Mouse (Mus musculus) neural tube, embryonic 13.5 days (tissue): Measurements from ENCODE around the gene Rab3ip. TPM values are rescaled to one million over a fixed set of nuclear protein-coding genes. Genes with fewer than 3 reads are reported as not detected.

Experiments used
- ATAC-seq: fragments of 200-750 bp; cut with Nextera tagmentation; 2 replicates; pipeline ENCODE4 v1.8.0; 2017; ENCODE audit warnings: low read depth, mild to moderate bottlenecking, moderate TSS enrichment, moderate library complexity
- H3K27ac ChIP-seq: fragments of 300-500 bp; sonication (generic); replicated peaks from 2 replicates; pipeline ENCODE4 v1.5.1; 2015; ENCODE audit warnings: moderate library complexity, mild to moderate bottlenecking, inconsistent platforms
- H3K27me3 ChIP-seq: fragments of 300-500 bp; sonication (generic); 2 replicates; pipeline ENCODE4 v1.6.1; 2015; ENCODE audit warnings: mild to moderate bottlenecking, inconsistent platforms
- H3K36me3 ChIP-seq: fragments of 300-500 bp; sonication (generic); 2 replicates; pipeline ENCODE4 v1.6.1; 2015; ENCODE audit warnings: mild to moderate bottlenecking, inconsistent platforms
- H3K4me1 ChIP-seq: fragments of 300-500 bp; sonication (generic); replicated peaks from 2 replicates; pipeline ENCODE4 v1.6.1; 2015; ENCODE audit warnings: inconsistent platforms
- H3K4me2 ChIP-seq: fragments of 300-500 bp; sonication (generic); 2 replicates; pipeline ENCODE4 v1.6.1; 2015; ENCODE audit warnings: inconsistent platforms, mild to moderate bottlenecking, moderate library complexity
- H3K4me3 ChIP-seq: fragments of 300-500 bp; sonication (generic); 2 replicates; pipeline ENCODE4 v1.5.1; 2015; ENCODE audit warnings: mild to moderate bottlenecking, inconsistent platforms
- H3K9ac ChIP-seq: fragments of 300-500 bp; sonication (generic); 2 replicates; pipeline ENCODE4 v1.6.1; 2015; ENCODE audit warnings: moderate library complexity, mild to moderate bottlenecking, inconsistent platforms
- H3K9me3 ChIP-seq: fragments of 300-500 bp; sonication (generic); 2 replicates; pipeline ENCODE4 v1.6.1; 2016; ENCODE audit warnings: inconsistent platforms
- WGBS: fragments of 180-500 bp; shearing (Covaris S2); methylation state at CpG from one replicate; pipeline ENCODE4 v1.1.7; 2015; 5-methylcytosine and 5-hydroxymethylcytosine counted together
- polyA plus RNA-seq: library from polyadenylated mRNA; unstranded; fragments of >200 nt; fragmentation: Nextera tagmentation; extraction: Ambion mirVana; gene quantifications from 2 replicates; pipeline ENCODE4 v1.2.1, GENCODE M21; 2015

Rab3ip gene
- polyA plus RNA-seq, 1 experiment from 2014 or later, result 50.8 TPM

DNA sequence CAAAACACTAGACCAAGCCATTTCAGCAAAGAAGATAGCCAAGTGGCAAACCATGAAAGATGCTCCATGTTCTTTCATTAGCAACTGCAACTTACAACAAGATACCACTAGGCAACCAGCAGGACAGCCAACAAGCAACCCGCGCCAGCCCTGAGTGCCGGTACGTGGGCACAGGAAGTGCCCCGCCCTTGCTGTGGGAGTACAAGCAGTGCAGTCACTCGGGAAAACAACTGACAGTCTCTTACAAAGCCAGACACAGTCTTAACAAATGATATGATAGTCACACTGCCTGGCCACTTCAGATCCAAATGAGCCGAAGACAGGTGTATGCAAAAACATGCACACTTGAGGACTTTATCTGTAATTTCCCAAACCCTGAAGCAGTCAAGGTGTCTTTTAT, 20.1 kb downstream of the Rab3ip start:
- H3K4me1 ChIP-seq, result peaks cover 9% of the 10 kb centered on the region; the same call in 1 of the 2 replicates
- no peak overlapping the region for H3K27ac ChIP-seq
- no peak for ATAC-seq
- H3K36me3 ChIP-seq, result peaks cover 26% of the 10 kb centered on the region
- no peak overlapping the region for H3K9ac ChIP-seq
- no peak overlapping the region for H3K4me2 ChIP-seq
- no peak overlapping the region for H3K4me3 ChIP-seq
- no peaks in the 10 kb centered on the region for H3K9me3 ChIP-seq
- no peaks in the 10 kb centered on the region for H3K27me3 ChIP-seq
- WGBS, result 86% methylated on average over 7 of the region's 7 CpGs

DNA sequence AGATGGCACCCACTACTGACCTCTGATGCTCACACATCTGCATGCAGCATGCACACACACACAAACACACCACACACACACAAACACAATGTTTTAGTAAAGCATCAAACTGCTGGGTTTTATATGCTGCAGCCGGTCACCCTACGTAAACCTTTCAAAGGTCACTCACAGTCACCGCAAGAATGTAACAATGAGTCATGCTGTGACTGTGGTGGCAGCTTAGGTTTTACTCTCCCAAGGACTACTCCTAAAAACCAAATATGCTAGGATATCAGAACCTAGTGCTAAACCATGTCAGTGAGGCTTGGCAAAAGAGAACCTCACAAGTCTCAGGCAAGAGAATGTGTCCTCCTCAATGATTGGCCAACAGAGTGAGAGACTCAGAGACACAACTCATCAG, 21.7 kb downstream of the Rab3ip start:
- H3K4me2 ChIP-seq, result no peak overlapping the region
- H3K36me3 ChIP-seq, result peaks cover 42% of the 10 kb centered on the region
- no peak overlapping the region for H3K4me3 ChIP-seq
- no peaks in the 10 kb centered on the region for H3K9me3 ChIP-seq
- H3K27ac ChIP-seq, result no peak overlapping the region
- H3K4me1 ChIP-seq, result no peaks in the 10 kb centered on the region
- WGBS, result 87% methylated on average over 3 of the region's 3 CpGs
- ATAC-seq, result no peak
- H3K27me3 ChIP-seq, result no peaks in the 10 kb centered on the region
- no peak overlapping the region for H3K9ac ChIP-seq

- 92% methylated on average over 11 of the region's 11 CpGs for WGBS
- no peak overlapping the region for H3K27ac ChIP-seq
- H3K36me3 ChIP-seq, result peaks cover 57% of the 10 kb centered on the region
Measured at GRCm38 (mm10) chr10:116926428-116927113, 24.0 kb downstream of the Rab3ip start.

DNA sequence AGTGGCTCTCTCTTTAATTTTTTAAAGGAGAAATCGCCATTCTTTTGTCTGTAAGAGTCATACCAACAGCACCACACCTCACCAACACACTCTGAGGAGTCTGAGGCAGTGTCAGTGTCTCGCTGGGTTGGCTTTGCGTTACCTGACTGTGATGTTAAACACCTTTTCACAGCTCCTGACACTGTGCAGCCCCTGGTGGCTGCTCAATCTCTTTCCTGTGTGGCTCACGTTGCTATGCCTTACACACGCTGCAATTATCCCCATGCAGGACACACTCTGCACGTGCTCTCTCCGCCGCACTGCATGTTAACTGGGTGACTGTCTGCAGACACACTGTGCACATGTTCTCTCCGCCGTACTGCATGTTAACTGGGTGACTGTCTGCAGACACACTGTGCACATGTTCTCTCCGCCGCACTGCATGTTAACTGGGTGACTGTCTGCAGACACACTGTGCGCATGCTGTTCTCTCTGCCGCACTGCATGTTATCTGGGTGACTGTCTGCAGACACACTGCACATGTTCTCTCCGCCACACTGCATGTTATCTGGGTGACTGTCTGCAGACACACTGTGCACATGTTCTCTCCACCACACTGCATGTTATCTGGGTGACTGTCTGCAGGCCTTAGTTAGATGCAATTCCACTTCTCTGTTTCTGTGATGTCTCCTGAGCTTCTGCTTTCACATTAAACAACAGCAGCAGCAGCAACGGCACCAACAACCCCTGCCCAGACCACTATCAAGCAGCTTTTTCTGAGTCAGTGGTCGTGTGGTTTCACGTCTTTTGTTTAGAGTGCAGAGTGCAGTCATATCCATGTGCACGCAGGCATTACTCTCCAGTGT, 26.7 kb downstream of the Rab3ip start:
- H3K27ac ChIP-seq, result no peak overlapping the region
- H3K4me2 ChIP-seq, result no peak overlapping the region
- 95% methylated on average over 19 of the region's 19 CpGs for WGBS
- H3K9me3 ChIP-seq, result no peaks in the 10 kb centered on the region
- peaks cover 52% of the 10 kb centered on the region for H3K36me3 ChIP-seq
- H3K4me1 ChIP-seq, result no peaks in the 10 kb centered on the region
- ATAC-seq, result no peak
- H3K27me3 ChIP-seq, result no peaks in the 10 kb centered on the region
- H3K9ac ChIP-seq, result no peak overlapping the region
- no peak overlapping the region for H3K4me3 ChIP-seq

More at GRCm38 (mm10) chr10:116926428-116927113, 24.0 kb downstream of the Rab3ip start:
- Histone ChIP-seq H3K4me3 (no peak overlapping the region), H3K9ac (no peak overlapping the region), H3K4me2 (no peak overlapping the region), H3K27me3 (no peaks in the 10 kb centered on the region), H3K4me1 (no peaks in the 10 kb centered on the region), H3K9me3 (no peaks in the 10 kb centered on the region)
- ATAC-seq, result no peak

DNA sequence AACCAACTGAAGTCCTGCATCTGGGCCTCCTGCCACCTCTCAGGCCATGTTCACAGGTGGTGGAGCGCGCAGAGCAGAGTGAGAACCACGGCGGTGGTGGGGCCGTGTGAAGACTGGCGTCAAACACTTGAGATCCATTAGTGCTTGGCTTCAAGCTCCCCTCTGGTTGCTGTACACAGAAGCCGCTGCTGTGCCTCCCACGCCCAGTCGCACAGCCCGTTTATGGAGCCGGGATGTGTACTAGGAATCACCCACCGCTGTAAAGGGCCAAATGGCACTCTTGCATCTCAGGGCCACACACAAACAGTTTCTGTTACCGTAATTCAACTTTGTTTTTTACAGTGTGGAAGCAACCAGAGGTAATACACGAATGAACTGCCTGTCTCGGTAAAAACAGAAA, 28.4 kb downstream of the Rab3ip start:
- Histone ChIP-seq H3K27ac (no peak overlapping the region), H3K9ac (no peak overlapping the region), H3K27me3 (no peaks in the 10 kb centered on the region), H3K4me3 (no peak overlapping the region), H3K9me3 (no peaks in the 10 kb centered on the region), H3K4me1 (no peaks in the 10 kb centered on the region), H3K36me3 (peaks cover 58% of the 10 kb centered on the region), H3K4me2 (no peak overlapping the region)
- WGBS, result 88% methylated on average over 15 of the region's 15 CpGs
- ATAC-seq, result no peak

- H3K27me3 ChIP-seq, result no peaks in the 10 kb centered on the region
- H3K36me3 ChIP-seq, result peaks cover 58% of the 10 kb centered on the region
- no peaks in the 10 kb centered on the region for H3K9me3 ChIP-seq
- ATAC-seq, result no peak
- H3K27ac ChIP-seq, result no peak overlapping the region
- H3K4me1 ChIP-seq, result no peaks in the 10 kb centered on the region
- H3K4me3 ChIP-seq, result no peak overlapping the region
- no peak overlapping the region for H3K9ac ChIP-seq
- H3K4me2 ChIP-seq, result no peak overlapping the region
- WGBS, result 95% methylated on average over 15 of the region's 15 CpGs
Measured at GRCm38 (mm10) chr10:116921416-116921815, 29.2 kb downstream of the Rab3ip start.

DNA sequence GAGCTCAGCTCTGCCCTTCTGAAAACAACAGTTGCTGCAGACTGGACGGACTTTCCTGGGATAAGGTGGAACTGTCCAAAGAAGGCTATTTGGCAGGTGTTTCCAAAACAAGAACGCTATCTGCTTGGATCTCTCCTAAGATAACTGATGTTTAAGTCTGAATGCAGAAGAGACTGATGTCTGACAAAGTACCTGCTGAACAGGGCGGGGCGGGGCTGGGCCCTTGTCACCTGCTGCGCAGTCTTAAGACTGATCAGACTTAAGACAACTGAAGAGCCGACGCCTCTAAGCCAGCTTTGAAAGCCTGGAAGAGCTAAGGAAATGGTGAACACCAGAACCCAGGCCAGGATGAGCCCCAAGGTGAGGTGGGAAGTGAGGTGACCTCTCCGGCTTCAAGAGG, 29.9 kb downstream of the Rab3ip start:
- no peaks in the 10 kb centered on the region for H3K9me3 ChIP-seq
- no peak overlapping the region for H3K4me2 ChIP-seq
- no peak overlapping the region for H3K4me3 ChIP-seq
- H3K27me3 ChIP-seq, result no peaks in the 10 kb centered on the region
- peaks cover 60% of the 10 kb centered on the region for H3K36me3 ChIP-seq
- H3K27ac ChIP-seq, result no peak overlapping the region
- no peaks in the 10 kb centered on the region for H3K4me1 ChIP-seq
- H3K9ac ChIP-seq, result no peak overlapping the region
- 96% methylated on average over 8 of the region's 8 CpGs for WGBS
- no peak for ATAC-seq

DNA sequence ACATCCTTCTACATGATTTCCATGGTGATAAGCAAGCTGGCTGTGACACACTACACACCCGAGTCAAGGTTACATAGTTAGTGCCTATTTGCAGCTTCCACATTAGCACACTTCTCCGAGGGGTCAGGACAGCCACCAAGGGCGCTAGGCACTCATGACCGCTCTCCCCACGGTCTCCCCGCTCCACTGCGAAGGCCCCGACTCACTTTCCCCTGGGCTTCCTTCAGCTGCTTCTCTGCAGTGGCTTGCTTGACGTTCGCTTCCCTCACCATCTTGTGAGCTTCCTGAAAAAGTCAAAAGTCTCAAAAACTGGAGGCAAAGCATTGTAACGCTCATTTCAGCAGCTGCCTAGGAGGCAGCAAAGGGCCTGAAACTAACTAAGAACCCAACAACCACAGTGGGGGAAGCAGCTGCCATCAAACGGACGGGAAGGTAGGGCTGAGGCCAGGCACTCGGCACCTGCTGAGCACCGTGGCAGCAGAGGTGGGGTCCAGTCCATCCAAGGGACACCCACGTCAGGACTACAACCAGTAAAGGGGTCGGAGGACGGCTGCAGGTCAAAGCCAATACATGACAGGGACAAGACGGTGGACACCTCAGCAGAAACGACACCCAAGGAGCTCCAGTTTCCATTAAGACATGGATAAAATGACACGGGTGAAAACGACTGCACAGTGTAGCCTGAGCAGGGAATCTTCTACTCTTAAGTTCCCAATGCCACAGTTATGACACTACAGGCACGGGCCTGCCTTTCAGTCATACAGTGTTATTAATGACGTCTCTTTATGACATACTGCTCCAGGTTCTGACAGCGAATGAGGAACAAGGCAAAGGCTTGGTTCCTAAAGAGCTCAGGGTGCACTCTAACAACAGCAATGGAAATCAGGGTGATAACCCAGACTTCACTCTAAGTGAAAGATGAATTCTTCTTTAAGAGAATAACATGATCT, 30.9 kb downstream of the Rab3ip start:
- Histone ChIP-seq H3K9ac (no peak overlapping the region), H3K36me3 (peaks cover 58% of the 10 kb centered on the region), H3K27me3 (no peaks in the 10 kb centered on the region), H3K4me3 (no peak overlapping the region), H3K27ac (no peak overlapping the region), H3K9me3 (no peaks in the 10 kb centered on the region), H3K4me1 (no peaks in the 10 kb centered on the region), H3K4me2 (no peak overlapping the region)
- 87% methylated on average over 25 of the region's 25 CpGs for WGBS
- no peak for ATAC-seq

DNA sequence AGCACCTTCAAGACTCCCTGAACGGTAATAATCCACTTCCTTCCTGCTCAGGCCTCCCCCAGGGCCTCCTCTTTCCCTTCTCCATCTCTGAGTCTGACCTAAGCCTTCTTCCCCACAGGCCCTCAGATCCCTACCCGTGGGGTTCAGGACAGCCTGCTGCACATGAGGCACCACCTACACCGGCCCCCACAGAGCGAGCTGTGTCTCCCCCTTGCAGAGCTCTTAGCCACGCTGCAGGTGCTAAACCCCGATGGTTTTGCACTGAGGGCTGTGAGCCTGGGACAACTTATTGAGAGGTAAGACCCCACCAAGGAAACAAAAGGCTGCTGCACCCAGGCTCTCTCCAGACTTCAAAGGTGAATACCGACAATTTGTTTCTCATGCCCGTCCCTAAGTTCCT, 34.0 kb downstream of the Rab3ip start:
- H3K9ac ChIP-seq, result no peak overlapping the region
- no peaks in the 10 kb centered on the region for H3K27me3 ChIP-seq
- H3K9me3 ChIP-seq, result no peaks in the 10 kb centered on the region
- ATAC-seq, result no peak
- no peak overlapping the region for H3K4me2 ChIP-seq
- WGBS, result 82% methylated on average over 8 of the region's 8 CpGs
- no peaks in the 10 kb centered on the region for H3K4me1 ChIP-seq
- H3K36me3 ChIP-seq, result peaks cover 57% of the 10 kb centered on the region
- no peak overlapping the region for H3K4me3 ChIP-seq
- H3K27ac ChIP-seq, result no peak overlapping the region

- Histone ChIP-seq H3K27me3 (no peaks in the 10 kb centered on the region), H3K4me1 (no peaks in the 10 kb centered on the region), H3K4me2 (no peak overlapping the region), H3K9ac (no peak overlapping the region), H3K27ac (no peak overlapping the region), H3K4me3 (no peak overlapping the region), H3K9me3 (no peaks in the 10 kb centered on the region), H3K36me3 (peaks cover 69% of the 10 kb centered on the region)
- WGBS, result 95% methylated on average over 8 of the region's 8 CpGs
- no peak for ATAC-seq
Measured at GRCm38 (mm10) chr10:116915286-116915685, 35.3 kb downstream of the Rab3ip start.

DNA sequence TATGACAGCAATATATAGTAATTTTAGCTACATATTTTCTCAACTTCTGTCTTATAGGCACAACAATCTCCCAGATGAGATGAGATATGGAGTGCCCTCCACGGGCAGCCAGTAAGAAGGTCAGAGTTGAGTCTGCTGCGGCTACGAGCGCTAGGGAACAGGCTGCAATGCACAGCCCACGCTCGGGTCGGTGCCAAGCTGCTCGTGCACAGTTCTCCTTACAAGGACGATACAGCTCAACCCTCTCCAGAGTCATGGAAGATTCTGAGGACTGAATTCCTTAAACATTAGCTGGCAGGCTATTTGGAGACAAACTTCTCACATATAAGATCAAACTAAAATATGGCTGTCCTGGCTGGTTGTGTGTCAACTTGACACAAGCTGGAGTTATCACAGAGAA, 36.0 kb downstream of the Rab3ip start:
- peaks cover 76% of the 10 kb centered on the region for H3K36me3 ChIP-seq
- H3K27me3 ChIP-seq, result no peaks in the 10 kb centered on the region
- no peaks in the 10 kb centered on the region for H3K9me3 ChIP-seq
- H3K4me3 ChIP-seq, result no peak overlapping the region
- H3K4me2 ChIP-seq, result no peak overlapping the region
- no peak for ATAC-seq
- 85% methylated on average over 9 of the region's 9 CpGs for WGBS
- H3K4me1 ChIP-seq, result no peaks in the 10 kb centered on the region
- no peak overlapping the region for H3K9ac ChIP-seq
- H3K27ac ChIP-seq, result no peak overlapping the region
